Mouse (Mus musculus) mesoderm, embryonic 11.5 days (tissue): Measurements from ENCODE around the gene Pacsin2.
"Not testable (repeated sequence)": the region's sequence is repeated elsewhere in the genome, so short reads cannot be mapped to it uniquely, and the experiment has no call there.

Source experiments
- DNase-seq: peaks from one replicate; pipeline ENCODE4 v3.0.0-alpha.2; 2012; ENCODE audit warnings: low read depth, low spot score

Gene Pacsin2

GRCm38 (mm10) chr15:83464083-83464904, at the start of gene Pacsin2:
Gene Pacsin2, minus strand, starts transcription at chr15:83464606.
- DNase-seq = peak; percentile 97

- no peak for DNase-seq
Observed at GRCm38 (mm10) chr15:83512489-83513281, 48.3 kb upstream of the Pacsin2 start.

- DNase-seq = peak; percentile 96
Observed at GRCm38 (mm10) chr15:83510805-83511405, 46.5 kb upstream of the Pacsin2 start, which contains the start of gene Ttll1. Gene Ttll1, minus strand, starts transcription at chr15:83510893.

GRCm38 (mm10) chr15:83509950-83510804, 45.8 kb upstream of the Pacsin2 start:
- DNase-seq = peak; percentile 35

- not testable (repeated sequence) for DNase-seq
Observed at GRCm38 (mm10) chr15:83501483-83501882, 37.1 kb upstream of the Pacsin2 start.

GRCm38 (mm10) chr15:83500352-83500751, 35.9 kb upstream of the Pacsin2 start:
- no peak for DNase-seq

DNA sequence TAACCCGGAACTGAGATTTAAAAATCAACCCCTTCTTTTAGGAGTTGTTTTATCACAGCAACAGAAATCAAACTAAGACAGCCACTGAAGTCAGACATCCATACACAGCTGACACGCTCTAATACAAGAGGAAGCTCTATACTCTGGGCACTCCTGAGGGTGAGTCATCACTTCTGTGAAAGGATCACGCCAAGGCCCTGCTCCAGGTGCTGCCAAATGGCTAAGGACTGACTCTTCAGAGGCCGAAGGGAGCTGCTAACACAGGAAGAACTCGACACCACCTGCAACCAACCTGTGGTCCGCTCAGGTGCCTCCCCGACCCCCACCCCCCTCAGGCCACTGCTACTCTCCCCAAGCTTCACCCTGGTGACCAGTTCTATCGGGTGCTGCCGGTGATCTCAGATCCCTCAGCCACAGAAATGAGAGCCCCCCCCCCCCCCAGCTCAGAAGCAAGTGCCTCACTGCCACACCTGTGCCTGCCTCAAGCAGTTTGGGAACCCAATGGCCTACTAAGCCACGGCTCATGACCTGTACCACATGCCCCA, 34.9 kb upstream of the Pacsin2 start:
- DNase-seq = no peak

- DNase-seq = no peak
Observed at GRCm38 (mm10) chr15:83497299-83497698, 32.9 kb upstream of the Pacsin2 start.

DNA sequence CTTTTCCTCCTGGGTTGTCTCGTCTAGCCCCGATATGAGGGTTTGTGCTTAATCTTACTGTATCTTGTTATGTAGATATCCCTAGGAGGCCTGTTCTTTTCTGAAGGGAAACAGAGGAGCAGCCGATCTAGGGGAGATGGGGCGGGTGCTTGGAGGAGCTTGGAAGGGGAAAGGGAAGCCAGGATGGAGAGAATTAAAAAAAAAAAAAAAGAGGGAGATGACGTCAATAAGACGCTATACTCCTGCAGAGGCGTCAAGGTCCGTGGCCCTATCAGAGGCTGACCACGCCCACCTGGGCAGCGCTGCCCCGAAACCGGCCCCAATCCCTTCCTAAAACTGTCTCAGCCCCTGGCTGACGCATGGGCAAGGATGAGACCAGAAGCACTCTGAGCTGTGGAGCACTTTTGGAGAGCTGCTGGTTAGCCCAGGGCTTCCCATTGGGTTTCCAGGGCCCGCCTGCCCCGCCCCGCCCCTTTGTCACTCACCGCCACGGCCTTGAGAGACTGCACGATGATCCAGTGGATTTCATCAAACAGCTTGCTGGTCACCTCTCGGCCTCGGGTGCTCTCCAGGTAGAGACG, 31.5 kb upstream of the Pacsin2 start:
- no peak for DNase-seq

DNA sequence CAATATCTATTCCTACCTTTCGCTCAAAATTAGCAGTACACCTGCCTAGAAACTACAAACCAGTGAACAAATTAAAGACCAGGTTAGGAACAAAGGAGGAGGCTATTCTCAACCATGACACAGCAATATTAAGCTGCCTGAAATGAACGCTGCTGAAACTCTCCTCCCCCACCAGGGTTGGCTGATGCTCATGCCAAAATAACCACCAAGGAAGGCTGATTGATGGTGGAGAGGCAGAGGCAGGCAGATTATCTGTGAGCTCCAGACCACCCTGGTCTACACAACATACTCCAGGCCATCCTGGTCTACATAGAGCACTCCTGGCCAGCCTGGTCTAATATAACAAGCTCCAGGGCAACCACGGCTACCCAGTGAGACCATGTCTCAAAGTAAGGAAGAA, 30.8 kb upstream of the Pacsin2 start:
- DNase-seq = no peak

DNA sequence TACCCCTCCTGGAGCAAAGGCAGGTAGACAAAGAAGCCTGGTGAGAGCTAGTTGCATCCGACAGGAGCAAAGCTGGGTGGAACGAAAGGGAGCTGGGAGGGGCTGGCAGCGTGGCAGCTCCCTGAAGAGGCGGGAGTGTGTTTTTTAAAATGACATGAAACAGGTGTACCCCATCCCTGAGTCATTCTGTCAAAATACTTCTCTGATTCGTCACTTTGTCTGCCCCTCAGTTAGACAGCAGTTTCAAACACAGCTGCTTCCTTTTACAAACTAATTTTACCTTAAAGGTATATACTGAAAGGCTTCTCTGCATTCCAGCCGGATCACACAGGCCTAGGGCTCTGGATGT, 30.1 kb upstream of the Pacsin2 start:
- DNase-seq = no peak

DNA sequence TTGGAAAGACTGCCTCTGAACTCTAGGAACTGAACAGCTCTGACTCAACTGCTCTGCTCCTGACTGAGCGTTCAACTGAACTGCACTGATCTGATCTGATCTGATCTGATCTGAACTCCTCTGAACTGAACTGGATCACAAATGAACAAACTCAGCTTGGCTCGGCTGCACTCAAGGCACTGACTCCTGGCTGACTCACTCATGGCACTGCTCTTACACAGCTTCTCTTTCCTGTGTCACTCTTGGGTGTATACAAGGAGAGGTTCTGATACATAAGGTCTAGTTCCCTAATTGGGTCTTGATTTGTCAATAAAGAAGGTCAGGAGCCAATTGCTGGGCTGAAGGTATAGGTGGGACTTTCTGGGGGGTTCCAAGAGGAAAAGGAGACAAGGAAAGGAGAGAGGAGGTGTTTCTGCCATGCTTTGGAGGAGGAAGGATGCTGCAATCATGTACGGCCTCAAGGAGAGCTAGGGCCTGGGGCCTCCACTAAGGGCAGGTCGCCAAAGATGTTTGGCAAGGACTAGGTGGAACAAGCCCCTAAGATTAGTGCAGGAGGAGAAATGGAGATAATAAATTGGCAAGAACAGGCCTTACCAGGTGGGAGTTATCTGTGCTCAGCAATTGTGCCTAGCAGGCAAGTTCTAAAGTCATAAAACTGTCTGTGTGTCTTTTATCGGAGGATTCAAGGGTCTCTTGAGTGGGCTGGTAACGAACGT, 29.6 kb upstream of the Pacsin2 start:
- no peak for DNase-seq

DNA sequence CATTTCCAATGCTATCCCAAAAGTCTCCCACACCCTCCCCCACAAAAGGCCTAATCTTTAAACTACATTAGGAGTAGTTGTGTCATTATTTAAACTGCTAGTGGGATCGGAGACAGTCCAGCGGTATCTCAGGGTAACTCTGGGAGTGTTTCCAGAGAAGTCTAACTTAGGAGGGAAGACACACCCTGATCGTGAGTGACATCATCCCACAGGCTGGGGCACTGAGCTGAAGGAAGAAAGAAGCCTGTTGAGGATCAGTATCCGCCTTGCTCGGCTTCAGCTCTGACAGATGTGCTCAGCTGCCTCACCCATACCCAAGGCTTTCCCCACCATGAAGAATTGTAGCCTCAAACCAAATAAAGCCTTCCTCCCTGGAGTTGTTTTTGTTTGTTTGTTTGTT, 27.5 kb upstream of the Pacsin2 start:
- no peak for DNase-seq

GRCm38 (mm10) chr15:83489471-83489870, 25.1 kb upstream of the Pacsin2 start:
- no peak for DNase-seq

DNA sequence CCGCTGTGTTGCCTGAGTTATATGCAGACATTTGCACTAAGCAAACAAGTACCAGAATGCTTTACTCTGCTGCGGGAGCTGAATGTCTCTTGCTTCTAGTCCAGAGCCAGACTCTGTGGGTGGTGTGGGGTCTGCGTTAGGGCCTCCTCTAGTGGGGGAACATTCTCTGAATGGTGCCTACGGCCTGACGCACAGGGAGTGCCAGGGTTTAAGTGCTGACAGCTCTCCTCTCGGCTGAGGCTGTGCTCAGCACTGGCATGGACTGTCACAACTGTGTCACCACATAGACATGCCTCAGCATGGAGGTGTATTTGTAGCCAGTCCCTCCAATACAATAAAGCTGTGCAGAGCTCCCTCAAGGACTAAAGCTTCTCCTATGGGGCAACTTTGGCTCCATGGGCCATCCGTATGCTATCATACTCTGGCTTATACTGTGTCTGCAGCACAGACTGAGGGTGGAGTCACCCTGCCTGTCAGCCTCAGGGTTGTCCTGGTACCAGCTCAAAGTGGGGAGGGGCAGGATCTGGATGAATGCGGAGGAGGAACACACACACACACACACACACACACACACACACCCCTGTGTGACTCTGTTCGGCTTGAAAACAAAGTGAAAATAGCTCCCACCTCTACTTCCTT, 23.2 kb upstream of the Pacsin2 start:
- DNase-seq = no peak

DNA sequence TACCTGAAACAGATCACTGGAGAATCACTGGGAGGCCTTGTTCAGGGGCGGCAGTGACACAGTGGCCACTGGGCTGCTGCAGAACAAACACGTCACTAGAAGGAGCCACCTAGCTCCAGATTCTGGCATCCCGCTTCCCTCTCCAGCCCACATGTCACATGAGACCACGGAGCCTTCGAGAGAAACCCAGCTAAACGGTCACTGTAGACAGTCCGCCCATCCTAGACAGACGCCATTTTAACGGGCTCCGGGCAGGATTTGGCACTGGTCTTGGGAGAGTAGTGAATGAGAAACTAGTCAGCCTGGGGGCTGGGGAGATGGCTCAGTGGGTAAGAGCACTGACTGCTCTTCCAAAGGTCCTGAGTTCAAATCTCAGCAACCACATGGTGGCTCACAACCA, 19.9 kb upstream of the Pacsin2 start:
- DNase-seq = no peak

DNA sequence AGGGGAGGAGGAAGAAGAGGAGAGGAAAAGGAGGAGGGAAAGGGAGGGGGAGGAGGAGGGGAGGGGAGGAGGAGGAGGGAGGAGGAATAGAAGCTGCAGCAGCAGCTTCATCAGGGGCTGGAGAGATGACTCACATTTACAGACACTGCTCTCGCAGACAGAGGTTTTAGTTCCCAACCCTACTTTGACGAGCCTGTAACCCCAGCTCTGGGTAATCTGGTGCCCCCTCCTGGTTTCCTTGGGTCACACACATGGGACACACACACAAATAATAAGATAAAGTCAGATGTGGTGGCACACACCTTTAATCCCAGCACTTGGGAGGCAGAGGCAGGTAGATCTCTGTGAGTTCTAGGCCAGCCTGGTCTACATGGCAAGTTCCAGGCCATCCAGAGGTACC, 19.1 kb upstream of the Pacsin2 start:
- no peak for DNase-seq

- no peak for DNase-seq
Observed at GRCm38 (mm10) chr15:83482645-83483224, 18.3 kb upstream of the Pacsin2 start.

GRCm38 (mm10) chr15:83481236-83481780, 16.9 kb upstream of the Pacsin2 start:
- DNase-seq = no peak
